Mouse (Mus musculus) activated CD4-positive, CD25-positive, alpha-beta regulatory T cell, adult 4 months (primary cell): Measurements from ENCODE around the gene Rtn4rl2. TPM values are rescaled to one million over a fixed set of nuclear protein-coding genes. Genes with fewer than 3 reads are reported as not detected.
"Not testable (repeated sequence)": the region's sequence is repeated elsewhere in the genome, so short reads cannot be mapped to it uniquely, and the experiment has no call there.

ENCODE experiments used
- ATAC-seq: one replicate; pipeline ENCODE4 v1.8.0; 2017
- polyA plus RNA-seq, 2 experiments: library from polyadenylated mRNA; unstranded; fragments of 100-300 nt; shearing (Covaris generic); gene quantifications; one replicate each; pipeline ENCODE4 v1.2.1; 2017

The Rtn4rl2 gene
- polyA plus RNA-seq = not detected

DNA sequence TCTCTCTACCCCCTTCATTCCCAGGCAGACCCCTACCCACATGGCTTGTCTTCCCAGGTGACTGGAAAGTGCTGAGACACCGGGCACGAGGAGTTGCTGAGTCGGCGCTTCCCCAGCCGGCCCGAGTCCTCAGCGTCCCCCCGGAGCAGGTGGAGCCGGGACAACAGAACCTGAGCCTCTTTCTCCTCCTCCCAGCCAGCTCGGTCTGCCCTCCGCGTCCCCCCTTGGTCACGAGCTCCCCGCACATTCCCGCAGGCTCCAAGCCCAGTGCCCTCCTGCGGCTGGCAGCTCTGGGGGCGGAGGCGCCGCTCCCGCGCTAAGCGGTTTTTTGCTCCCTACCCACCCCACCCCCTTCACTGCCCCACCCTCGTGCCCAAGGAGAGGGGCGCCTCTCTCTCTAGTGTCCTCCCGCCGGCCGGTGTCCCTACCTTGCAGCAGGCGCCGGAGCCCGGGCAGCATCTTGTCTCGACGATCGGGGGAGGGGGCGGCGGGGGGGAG, at the start of gene Rtn4rl2:
TSS of gene Rtn4rl2 (minus strand) at position 477 of the 498 bp plus-strand sequence.
- ATAC-seq = no peak

DNA sequence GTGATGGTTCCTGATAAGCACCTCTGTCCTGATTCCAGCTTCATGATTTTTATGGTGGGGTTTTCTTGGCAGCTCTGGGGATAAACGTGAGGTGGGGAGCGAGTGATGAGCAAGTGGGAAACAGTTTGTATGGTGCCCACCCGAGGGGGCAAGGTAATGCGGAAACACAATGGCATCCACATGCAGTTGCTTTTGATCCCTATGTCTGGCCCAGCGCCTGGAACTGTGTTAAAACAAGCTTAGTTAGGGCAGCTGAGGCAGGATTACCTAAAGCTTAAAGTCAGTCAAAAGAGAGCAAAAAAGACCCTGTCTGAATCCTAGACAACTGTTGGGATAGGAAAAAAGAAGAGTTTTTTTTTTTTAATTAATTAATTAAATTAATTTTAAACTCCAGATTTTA, 48.6 kb upstream of the Rtn4rl2 start:
- no peak for ATAC-seq

DNA sequence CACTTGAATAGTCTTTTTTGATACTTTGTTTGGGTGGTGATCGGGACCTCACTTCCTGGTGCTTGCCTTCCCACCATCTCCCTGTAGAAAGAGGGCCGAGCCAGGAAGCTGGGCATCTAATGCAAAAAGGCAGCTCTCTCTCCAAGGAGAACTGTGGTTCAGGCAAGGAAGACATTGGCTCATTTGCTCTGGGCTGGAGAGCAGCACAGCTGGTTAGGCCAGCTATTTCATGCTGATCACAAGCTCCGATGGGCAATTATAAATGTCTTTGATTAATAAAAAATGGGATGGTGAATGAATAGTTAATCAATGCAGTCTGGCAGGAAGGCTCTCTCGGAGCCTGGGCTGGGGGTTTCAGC, 48.1 kb upstream of the Rtn4rl2 start:
- ATAC-seq = no peak

DNA sequence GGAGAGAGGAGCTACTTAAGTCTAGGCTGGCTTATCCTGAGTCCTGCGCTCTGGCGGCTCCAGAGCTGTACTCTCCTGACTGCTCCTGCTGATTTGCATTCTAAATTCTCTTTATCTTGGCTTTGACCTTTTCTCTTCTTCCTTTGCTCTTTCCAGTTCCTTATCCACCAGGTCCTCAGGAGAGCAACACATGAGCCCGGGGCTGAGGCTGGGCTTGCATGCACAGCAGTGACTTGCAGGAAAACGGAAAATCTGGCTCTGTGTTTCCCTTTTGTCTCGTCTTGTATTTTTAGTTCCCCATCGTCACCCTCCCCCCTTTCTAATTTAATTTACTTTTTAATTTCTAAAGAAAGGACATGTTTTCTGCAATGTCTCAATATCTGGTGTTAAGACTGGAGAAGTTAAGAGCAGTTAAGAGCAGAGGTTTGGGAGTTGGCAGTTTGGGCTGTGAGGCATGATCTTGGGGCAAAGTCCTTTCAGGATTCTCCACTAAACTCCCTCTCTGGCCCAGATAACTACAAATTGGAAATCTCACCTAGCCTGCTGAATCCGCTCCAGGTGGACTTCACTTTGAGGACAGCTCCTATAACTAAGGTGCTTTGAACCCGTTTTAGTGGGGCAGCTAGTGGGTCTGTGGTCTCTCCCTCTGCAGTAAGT, 47.6 kb upstream of the Rtn4rl2 start:
- ATAC-seq = no peak

DNA sequence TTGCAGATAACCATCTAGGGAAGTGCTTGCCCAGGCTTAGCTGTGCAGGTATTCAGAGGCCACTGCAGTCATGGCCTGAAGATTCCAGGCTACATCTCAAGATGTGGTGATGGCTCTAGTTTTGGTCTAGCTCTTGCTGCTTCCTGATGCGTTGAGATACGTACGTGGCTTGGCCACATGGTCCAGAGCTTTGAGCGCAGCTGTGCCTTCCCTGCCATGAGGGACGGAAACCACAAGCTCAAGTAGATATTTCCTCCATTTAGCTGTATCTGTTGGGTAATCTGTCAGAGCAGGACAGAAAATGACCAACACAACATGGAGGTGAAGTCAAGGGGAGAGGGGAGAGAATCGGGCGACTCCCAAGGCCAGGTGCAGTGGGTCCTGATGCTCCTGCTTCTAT, 43.7 kb upstream of the Rtn4rl2 start:
- no peak for ATAC-seq

DNA sequence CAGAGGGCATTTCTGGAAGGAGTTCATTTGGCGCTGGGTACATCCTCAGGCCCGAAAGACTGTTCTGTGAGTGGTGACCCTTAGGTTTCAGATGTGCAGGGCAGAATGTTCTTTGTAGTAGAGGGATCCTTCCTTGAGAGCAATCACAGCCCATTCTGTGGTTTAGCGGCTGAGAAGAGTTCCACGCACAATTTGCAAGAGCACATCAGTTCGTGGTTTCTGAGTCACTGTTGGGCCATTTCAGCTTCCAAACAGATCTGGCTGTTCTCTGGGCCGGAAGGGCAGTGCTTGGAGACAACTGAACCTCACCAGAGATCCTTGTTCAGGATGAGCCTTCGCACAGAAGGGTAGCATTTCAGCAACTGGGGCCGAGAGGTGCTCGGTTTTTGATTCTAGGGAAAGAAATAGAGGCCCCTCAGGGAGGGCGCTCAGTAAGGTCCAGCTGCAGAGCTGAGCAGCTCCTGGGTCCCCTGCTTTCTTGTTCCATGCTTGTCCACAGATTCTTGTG, 33.1 kb upstream of the Rtn4rl2 start:
- no peak for ATAC-seq

DNA sequence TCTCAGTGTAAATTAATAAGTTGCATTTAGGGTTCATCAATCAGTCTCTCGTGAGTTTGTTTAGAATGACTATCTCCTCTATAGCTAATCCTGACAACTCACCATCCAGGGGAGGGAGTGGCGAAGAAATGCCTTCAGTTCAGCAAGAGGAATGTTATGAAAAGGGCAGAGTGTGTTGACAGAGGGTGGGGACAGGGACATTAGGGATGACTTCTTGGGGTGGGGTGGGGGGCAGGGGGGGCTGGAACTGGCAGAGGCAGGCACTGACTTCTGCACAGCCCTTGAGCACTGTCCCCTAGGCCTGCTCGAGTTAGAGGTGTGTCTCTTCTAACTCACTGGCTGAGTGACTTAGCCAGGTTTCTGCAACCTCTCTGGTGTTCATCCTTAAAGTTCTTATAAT, 31.7 kb upstream of the Rtn4rl2 start:
- no peak for ATAC-seq

DNA sequence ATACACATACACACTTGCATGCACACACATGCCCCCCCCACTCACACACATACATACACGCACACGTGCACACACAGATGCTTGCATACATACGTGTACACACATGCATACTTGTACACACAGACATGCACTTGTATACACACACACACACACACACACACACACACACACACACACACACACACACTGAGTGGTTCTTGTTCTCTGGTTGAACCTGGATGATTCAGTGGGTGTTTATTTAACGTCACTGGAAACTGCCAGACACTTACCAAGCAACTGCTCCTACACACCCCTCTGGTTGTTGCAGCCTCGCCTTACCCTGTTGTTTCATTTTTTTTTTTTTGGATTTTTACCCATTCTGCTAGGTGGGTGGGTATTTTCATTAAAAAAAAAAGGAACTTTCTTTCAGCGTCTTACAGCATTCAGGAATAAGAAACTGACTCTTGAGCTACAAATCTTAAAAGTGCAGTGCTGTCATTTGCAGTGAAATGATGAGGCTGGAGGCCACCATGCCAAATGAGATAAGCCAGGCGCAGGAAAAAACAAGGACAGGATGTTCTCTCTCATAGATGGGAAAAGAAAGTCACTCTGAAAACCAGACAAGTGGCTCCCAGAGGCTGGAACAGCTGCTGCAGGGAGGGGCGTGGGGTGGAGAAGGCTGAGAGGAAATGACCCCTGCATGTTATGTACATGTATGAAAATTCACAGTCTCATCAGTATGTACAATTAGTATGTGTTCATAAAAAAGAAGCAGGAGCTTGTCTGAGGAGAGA, 30.2 kb upstream of the Rtn4rl2 start:
- no peak for ATAC-seq

DNA sequence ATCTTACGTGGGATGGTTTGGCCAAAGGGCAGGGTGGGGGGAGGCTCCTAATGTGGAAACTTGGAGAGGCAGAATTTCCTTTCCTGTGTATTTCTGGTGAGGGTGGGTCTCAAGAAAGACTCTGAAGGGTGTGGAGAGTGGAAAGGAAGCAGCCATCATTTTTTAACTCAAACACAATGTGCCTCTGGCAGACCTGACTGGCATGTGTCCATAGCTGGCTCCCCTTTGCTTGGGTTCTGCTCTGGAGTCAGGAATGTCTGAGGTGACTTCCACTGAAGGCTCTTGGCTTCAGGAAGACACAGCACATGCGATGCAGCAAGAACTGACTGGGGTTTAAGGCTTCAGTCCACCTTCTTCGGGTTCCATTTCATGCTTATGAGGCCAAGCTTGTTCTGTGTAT, 28.8 kb upstream of the Rtn4rl2 start:
- ATAC-seq = no peak

DNA sequence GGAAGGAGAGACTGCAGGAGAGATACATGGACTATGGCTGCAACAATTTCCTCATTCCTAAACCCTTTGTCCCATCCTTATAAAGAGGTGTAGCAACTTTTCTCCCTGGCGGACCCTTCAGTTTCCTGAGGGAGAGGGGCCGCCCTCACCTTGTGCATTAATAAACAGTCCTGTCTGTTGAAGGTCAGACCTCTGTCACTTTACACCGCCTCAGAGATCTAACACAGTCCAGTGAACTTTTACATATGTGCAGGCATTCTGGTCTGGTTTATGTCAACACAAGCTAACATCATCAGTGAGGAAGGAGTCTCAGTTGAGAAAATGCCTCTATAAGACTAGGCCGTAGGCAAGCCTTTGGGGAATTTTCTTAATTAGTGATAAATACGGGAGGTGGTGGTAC, 27.4 kb upstream of the Rtn4rl2 start:
- no peak for ATAC-seq

DNA sequence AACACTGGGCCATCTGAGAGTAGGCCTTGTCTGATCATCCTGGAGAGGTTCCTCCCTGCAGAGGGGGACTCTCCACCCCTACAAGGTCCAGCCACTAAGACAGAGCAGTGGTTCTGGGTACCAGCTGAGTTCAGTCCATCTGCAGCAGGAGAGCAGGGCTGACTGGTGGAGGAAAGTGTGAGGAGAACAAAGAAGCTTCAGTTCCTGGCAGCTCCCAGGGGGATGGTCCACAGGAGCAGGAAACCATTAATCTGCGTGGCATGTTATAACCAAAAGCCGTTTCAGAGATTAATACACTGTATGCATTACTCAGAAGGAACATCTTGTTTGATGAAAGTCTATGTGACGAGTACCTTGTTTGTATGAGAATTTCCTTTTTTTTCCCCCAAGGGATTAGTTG, 26.2 kb upstream of the Rtn4rl2 start:
- ATAC-seq = no peak

DNA sequence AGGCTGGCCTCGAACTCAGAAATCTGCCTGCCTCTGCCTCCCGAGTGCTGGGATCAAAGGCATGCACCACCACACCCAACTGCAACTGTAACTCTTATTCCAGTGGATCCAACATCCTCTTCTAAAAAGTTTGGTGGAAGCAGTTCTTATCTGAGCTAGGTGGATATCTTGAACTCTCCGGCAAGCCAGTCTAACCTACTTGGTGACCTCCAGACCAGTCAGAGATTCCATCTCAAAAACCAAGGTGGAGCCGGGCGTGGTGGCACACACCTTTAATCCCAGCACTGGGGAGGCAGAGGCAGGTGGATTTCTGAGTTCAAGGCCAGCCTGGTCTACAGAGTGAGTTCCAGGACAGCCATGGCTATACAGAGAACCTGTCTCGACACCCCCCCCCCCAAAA, 10.2 kb upstream of the Rtn4rl2 start:
- not testable (repeated sequence) for ATAC-seq

DNA sequence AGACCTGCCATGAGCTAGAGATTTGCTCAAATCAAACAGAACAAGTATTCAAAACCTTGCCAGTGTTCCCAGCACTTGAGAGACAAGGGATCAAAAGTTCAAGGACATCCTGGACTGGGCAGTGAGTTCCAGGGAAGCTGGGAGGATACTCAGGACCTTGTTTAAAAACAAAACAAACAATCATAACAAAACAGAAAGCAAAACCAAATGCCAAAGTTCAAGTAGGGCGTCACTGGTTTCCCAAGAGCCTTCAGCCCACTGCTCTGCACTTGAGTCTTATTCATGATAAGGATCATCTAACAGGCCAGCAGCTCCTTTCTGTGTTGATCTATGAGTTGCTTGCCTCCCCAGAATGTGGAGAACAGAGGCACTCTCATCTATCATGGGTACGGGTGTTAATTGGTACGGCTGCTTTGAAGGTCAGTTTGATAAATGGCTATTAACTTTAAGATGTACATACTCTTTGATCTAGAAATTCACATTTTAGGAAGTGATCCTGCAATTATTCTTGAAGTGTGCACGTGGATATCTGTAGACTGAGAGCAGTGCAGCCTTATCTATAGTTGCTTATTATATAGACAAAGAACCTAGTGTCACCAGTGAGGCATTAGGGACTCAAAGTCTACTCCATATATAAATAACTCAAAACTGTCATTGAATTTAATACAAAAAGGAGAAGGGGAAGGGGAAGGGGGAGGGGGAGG, 9.1 kb upstream of the Rtn4rl2 start:
- ATAC-seq = no peak

DNA sequence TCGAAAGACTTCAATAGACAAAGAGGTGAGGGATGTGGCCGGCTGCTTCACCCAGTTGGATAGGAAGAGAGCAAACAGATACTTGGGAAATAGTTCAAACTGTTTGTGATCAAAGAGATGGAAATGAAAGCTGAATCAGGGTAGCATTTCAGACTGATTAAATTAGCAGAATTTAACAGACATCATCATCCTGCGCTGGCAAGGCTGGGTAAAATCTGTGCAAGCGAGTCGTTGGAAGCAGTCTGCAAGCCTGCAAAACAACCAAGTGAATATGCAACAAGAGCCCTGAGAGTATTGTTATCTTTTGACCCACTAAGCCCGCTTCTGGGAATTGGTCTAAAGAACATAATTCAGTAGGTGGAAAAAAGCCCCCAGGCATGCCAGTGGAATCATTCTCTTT, 6.8 kb upstream of the Rtn4rl2 start:
- ATAC-seq = no peak

DNA sequence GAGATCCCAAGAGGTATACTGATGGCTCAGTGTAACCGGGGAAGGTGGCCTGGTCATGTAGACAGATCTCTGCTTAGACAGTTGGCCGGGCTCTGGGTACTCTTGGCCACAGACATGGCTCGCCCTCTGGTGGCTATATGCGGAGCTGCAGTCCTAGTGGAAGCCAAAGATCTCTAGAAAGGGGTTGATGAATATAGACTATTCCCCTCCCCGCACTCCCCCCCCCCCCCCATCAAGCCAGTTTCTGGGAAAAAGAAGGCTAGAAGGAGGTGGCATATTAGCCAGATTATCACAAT, 3.5 kb upstream of the Rtn4rl2 start:
- peak; percentile 79 for ATAC-seq

DNA sequence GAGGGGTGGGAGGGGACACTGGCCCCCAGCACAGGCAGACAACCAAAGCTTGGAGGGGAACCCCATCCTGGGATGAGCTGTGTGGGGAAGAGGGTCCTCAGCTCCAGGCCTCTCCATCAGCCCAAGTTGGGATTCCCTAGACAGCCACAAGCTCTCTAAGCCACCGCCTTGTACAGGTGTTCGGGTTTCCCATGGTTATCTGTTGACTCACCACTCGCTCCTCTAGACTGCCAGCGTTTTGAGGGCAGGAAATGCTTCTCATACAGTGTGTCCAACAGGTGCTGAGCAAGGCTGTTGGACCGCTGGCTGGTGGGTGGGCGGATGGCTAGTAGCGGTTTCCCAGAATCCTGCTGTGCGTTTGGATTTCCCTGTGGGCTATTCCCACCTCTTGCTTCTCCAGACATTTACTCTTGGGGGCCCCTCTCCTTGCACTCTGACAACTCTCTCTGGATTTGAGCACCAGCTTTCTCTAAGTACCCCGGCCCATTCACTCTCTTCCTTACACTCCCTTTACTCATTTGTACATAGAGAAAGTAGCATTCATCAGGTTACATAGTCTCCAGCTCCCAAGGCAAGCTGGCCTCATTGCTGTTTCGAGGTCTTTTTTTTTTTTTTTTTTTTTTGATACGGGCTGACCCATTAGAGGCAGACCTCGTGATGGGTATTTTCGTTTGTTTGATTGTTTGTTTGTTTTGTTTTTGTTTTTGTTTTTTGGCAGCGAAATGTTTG, 3.0 kb upstream of the Rtn4rl2 start:
- no peak for ATAC-seq

DNA sequence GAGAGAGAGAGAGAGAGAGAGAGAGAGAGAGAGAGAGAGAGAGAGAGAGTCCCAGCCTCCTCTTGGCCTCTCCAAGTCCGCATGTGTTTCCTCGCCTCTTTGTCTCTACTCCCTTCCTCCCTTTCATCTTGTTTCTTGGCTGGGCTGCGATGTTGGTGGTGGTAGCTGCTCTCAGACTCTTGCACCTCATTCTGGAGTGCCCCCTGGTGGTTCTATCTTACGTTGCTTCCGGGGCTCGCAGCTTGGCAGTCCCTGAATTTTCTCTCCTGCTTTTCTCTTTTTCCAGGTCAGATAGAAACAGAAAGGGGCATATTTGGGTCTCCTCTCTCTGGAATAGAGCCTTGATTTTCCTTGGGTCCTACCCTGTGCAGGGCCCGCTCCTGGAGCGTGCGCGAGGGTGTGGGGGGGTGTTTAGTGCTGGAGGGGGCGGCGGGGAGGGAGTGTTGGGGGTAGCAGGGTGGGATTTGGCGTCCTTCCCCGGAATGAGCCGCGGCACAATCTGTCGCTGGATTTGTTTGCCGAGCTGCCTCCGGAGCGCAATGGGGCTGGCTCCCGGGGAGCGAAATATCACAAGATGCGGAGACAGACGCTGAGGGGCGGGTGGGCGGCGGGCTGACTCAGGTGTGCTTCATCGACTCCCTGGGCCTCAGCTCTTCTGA, 2.3 kb upstream of the Rtn4rl2 start:
- ATAC-seq = peak; percentile 65

DNA sequence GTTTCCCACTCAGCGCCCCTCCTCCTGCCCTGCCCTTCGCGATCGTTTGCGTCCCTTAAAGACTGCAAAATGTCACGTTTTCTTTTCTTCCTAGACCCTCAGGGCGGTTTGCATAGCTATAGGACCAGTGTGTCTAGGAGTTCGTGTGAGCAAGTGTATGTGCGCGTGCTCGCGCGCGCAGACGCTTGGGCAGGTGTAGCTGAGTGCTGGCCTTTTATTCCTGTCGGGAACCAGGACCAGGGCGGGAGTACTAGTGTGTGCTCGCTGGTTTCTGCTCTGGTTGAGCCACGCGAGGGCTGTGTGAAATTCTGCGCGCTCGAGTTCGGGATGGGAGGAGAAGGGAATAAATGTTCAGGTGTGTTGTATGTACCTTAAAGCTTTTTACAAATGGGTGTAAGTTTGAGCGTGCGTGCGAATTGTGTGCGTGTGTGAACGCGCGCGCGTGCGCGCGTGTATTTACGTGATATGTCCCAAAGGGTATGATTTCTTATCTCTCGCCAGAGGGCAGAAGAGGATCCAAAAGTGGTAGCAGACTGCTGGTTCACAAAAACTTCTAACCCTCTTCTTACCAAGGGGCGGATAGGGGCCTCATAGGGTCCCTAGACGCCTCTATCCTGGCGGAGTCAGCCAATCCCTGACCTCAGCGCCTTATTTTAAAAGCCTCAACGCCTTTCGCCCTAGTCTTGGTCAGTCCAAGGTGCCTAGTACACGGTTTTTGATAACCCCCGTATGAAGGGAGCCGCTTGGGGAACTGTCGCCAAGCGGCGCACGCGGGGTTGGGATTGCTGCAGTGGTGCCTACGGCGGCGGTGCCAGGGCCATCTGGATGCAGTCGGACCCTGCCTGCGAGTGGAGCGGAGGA, 1.1 kb upstream of the Rtn4rl2 start:
- ATAC-seq = no peak

DNA sequence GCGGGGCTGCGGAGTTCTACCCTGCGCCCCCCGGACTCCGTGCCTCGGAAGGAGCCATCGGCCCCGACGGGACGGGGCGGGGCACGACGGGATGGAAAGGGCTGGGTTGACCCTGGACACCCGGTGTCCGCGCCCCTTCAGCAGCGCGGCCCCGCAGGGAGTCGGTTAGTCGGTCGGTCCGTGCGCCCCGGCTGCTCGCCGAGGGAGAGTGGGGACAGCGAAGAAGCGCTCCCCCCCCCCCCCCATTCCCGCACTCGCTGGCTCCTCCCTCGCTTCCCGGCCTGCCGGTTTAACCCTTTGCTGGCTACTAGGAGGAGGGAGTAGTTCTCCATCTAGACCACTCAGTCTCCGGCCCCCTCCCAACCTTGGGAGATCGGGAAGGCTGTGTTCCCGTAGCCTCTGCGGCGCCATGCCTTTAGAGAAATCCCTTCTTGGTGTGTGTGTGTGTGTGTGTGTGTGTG, 341 bp upstream of the Rtn4rl2 start:
- ATAC-seq = no peak

DNA sequence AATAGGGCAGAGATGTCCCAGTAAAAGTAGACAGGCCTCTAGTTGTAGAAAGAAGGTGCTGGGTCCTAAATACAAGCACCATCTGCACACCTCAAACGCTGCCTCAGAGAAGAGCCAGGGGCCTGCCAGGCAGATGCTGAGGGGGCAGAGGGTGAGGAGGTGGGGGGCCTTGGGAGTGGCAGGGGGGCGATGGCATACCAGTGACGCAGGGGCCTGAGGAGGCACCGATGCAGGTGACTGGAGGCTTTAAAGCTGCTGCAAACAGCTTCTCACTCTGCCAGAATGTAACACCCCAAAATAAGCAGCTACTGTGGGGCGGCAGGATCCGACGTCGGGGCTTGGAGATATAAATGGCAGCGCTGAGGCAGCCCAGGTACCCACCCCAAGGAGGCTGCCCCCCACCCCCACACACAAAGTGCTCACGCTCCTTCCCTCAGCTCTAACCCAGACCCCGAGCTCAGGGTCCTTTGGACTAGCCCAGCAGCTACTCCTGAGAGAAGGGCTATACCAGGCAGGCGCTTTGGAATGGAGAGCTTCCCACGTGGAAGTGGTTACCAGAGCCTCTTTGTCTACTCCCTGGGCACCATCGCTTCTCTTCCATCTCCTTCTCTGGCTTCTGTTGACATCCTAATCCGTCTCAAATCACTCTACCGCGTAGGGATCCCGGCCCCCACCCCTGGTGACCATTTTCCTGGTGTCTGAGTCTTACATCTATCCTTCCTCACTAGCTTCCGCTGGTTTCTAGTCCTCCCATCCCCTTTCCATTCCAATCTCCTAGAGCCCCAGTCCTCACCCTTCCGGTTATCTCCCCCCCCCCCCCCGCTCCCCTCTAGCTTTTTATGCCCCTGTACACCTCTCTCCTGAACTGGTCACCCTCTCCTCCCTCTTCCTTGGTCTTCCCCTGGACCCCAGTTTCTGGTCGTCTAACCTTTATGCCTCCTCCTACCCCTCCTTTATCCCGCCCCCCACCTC, 1.1 kb downstream of the Rtn4rl2 start:
- no peak for ATAC-seq
